Mouse (Mus musculus): ENCODE measurements around the gene Gm30191. TPM values are rescaled to one million over a fixed set of nuclear protein-coding genes. Genes with fewer than 3 reads are reported as not detected.

The Gm30191 gene
- polyA plus RNA-seq, 1 experiment from 2014 or later, result not detected

GRCm38 (mm10) chr4:134243516-134244250, 3.1 kb upstream of the Gm30191 start, which contains the start of gene E130218I03Rik:
E130218I03Rik (plus strand) TSS chr4:134243662.
- no peak for DNase-seq (ENCODE audit: low spot score)
- TF ChIP-seq CTCF (IDR thresholded peaks at IDR 0.05; ENCODE audit: low read depth), result no peak
- Histone ChIP-seq H3K4me1 (replicated peaks; ENCODE audit: insufficient read depth, low read length) (peaks cover 13% of the 10 kb centered on the region), H3K36me3 (ENCODE audit: insufficient read depth, low read length) (no peaks in the 10 kb centered on the region), H3K4me3 (replicated peaks; ENCODE audit: low read depth, low read length) (peak within 1 kb of the TSS; percentile 73; the same call in 1 of the 2 replicates), H3K9ac (ENCODE audit: low read depth, low read length) (peak within 1 kb of the TSS; percentile 78; the same call in 1 of the 2 replicates), H3K27me3 (ENCODE audit: insufficient read depth, low read length) (no peaks in the 10 kb centered on the region), H3K27ac (no peak within 1 kb of the TSS), H3K9me3 (replicated peaks; ENCODE audit: low read length) (no peaks in the 10 kb centered on the region), H3K4me2 (ENCODE audit: low read length) (peak within 1 kb of the TSS; percentile 98)
- 91% methylated on average over 17 of the region's 17 CpGs for WGBS
- ATAC-seq (replicated peaks; ENCODE audit: low FRiP score, low read depth), result no peak

GRCm38 (mm10) chr4:134245148-134245843, 1.4 kb upstream of the Gm30191 start, which contains the start of gene Zfp593:
Zfp593 (minus strand) TSS chr4:134245592.
- peak; percentile 70 for ATAC-seq (replicated peaks; ENCODE audit: low FRiP score, low read depth)
- Histone ChIP-seq H3K9me3 (replicated peaks; ENCODE audit: low read length) (no peaks in the 10 kb centered on the region), H3K36me3 (ENCODE audit: insufficient read depth, low read length) (no peaks in the 10 kb centered on the region), H3K27me3 (ENCODE audit: insufficient read depth, low read length) (no peaks in the 10 kb centered on the region), H3K4me1 (replicated peaks; ENCODE audit: insufficient read depth, low read length) (peaks cover 12% of the 10 kb centered on the region), H3K4me2 (ENCODE audit: low read length) (peak within 1 kb of the TSS; percentile 98), H3K4me3 (replicated peaks; ENCODE audit: low read depth, low read length) (peak within 1 kb of the TSS; percentile 73), H3K9ac (ENCODE audit: low read depth, low read length) (peak within 1 kb of the TSS; percentile 78), H3K27ac (no peak within 1 kb of the TSS)
- WGBS, result under 1% methylated on average over 60 of the region's 60 CpGs
- peak; percentile 95 for DNase-seq (ENCODE audit: low spot score)
- TF ChIP-seq CTCF (IDR thresholded peaks at IDR 0.05; ENCODE audit: low read depth), result peak; percentile 79

DNA sequence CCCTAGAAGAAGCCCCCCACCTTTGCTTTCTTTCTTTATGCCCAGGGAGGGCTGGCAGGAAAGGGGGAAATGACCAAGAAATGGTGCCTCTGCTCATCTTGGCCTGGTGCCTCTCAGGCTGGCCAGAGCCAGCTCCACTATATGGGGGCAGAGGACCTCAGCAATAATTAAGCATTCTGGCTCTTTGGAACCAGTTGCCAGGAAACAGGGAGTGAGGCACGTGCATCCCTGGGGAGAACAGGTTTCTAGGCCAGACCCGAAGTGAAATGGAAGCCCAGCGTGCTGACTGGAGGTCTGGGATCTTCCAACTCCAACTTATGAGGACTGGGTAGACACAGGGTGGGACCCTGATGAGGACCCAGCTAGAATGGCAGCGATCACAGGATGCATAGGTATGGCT, 479 bp upstream of the Gm30191 start:
- no peaks in the 10 kb centered on the region for H3K36me3 ChIP-seq (ENCODE audit: insufficient read depth, low read length)
- H3K9ac ChIP-seq (ENCODE audit: low read depth, low read length), result no peak overlapping the region
- ATAC-seq (replicated peaks; ENCODE audit: low FRiP score, low read depth), result no peak
- DNase-seq (ENCODE audit: low spot score), result no peak
- 33% methylated on average over 4 of the region's 4 CpGs for WGBS
- H3K27ac ChIP-seq, result no peak overlapping the region
- no peak overlapping the region for H3K4me2 ChIP-seq (ENCODE audit: low read length)
- peaks cover 16% of the 10 kb centered on the region for H3K4me1 ChIP-seq (replicated peaks; ENCODE audit: insufficient read depth, low read length)
- H3K27me3 ChIP-seq (ENCODE audit: insufficient read depth, low read length), result peaks cover 8% of the 10 kb centered on the region; the same call in 1 of the 2 replicates
- no peaks in the 10 kb centered on the region for H3K9me3 ChIP-seq (replicated peaks; ENCODE audit: low read length)
- TF ChIP-seq CTCF (IDR thresholded peaks at IDR 0.05; ENCODE audit: low read depth), result no peak
- H3K4me3 ChIP-seq (replicated peaks; ENCODE audit: low read depth, low read length), result no peak overlapping the region

- Histone ChIP-seq H3K9me3 (replicated peaks; ENCODE audit: low read length) (no peaks in the 10 kb centered on the region), H3K36me3 (ENCODE audit: insufficient read depth, low read length) (no peaks in the 10 kb centered on the region), H3K4me2 (ENCODE audit: low read length) (peak overlapping the region; percentile 85), H3K9ac (ENCODE audit: low read depth, low read length) (peak overlapping the region; percentile 35; the same call in 1 of the 2 replicates), H3K27me3 (ENCODE audit: insufficient read depth, low read length) (peaks cover 26% of the 10 kb centered on the region), H3K27ac (no peak overlapping the region), H3K4me3 (replicated peaks; ENCODE audit: low read depth, low read length) (peak overlapping the region; percentile 26), H3K4me1 (replicated peaks; ENCODE audit: insufficient read depth, low read length) (peaks cover 35% of the 10 kb centered on the region)
- ATAC-seq (replicated peaks; ENCODE audit: low FRiP score, low read depth) (peak; percentile 43; the same call in 1 of the 2 replicates), DNase-seq (ENCODE audit: low spot score) (peak; percentile 86)
- peak; percentile 97 for TF ChIP-seq CTCF (IDR thresholded peaks at IDR 0.05; ENCODE audit: low read depth)
- WGBS, result under 1% methylated on average over 30 of the region's 30 CpGs
These were observed 2.9 kb downstream of the Gm30191 start for GRCm38 (mm10) chr4:134249651-134250050.

DNA sequence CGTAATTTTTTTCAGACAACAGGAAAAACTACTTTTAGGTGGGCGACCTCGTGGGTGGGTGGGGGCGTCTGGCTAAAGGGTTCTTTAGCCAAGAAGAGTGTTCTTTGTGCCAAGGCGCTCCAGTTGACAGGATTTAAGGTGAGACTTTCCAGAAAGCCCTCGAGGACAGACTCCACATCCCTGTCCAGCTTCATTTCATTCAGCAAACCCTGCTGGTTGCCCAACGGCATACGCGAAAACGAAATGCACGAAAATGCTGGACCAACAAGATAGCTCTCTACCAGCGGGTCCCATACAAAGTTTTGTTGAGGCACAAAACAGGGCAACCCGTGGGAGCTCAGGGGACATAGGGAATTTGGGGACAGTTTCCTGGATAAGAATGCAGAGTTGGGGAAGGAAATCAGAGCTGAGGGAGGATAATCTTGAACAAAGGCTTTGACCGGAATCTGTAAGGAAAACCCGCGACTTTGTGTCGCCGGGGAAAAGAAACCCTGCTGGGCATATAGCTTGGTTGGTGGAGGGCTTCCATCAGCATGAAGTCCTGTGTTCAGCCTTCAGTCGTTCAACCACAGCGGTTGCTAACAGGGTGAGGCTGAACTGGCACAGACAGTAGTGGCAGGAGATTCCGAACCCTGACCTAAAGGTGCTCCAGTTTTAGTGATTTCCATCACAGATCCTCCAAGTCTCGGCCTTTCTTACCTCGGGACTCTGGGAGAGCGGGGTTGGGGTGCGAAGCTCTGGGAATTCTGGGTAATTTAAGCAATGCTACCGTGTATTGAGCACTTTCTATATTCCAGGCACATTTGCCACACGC, 3.6 kb downstream of the Gm30191 start:
- no peaks in the 10 kb centered on the region for H3K9me3 ChIP-seq (replicated peaks; ENCODE audit: low read length)
- DNase-seq (ENCODE audit: low spot score), result peak; percentile 8

DNA sequence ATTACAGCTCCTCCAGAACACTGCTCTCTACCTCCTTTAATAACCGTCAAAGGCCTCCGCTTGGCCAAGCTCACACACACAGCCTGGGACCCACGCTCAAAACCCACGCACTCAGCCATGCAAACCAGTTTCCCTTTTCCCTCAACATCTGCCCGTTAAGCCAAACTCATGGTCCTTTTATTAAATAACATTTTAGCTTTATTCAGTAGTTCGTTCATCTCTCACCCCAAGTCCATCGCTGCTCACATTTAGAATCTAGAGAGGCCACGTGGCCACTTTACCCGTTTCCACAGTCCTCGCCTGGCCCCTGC, 4.2 kb downstream of the Gm30191 start:
- H3K9ac ChIP-seq (ENCODE audit: low read depth, low read length), result peak overlapping the region; percentile 49
- no peak for TF ChIP-seq CTCF (IDR thresholded peaks at IDR 0.05; ENCODE audit: low read depth)
- 18% methylated on average over 10 of the region's 10 CpGs for WGBS
- H3K27me3 ChIP-seq (ENCODE audit: insufficient read depth, low read length), result peaks cover 26% of the 10 kb centered on the region
- H3K4me1 ChIP-seq (replicated peaks; ENCODE audit: insufficient read depth, low read length), result peaks cover 30% of the 10 kb centered on the region
- no peak for ATAC-seq (replicated peaks; ENCODE audit: low FRiP score, low read depth)
- no peak for DNase-seq (ENCODE audit: low spot score)
- no peak overlapping the region for H3K27ac ChIP-seq
- H3K4me2 ChIP-seq (ENCODE audit: low read length), result peak overlapping the region; percentile 85
- no peaks in the 10 kb centered on the region for H3K36me3 ChIP-seq (ENCODE audit: insufficient read depth, low read length)
- H3K4me3 ChIP-seq (replicated peaks; ENCODE audit: low read depth, low read length), result peak overlapping the region; percentile 42
- no peaks in the 10 kb centered on the region for H3K9me3 ChIP-seq (replicated peaks; ENCODE audit: low read length)

More for the DNA sequence above, 3.6 kb downstream of the Gm30191 start:
- 16% methylated on average over 27 of the region's 27 CpGs for WGBS
- Histone ChIP-seq H3K27me3 (ENCODE audit: insufficient read depth, low read length) (peaks cover 26% of the 10 kb centered on the region), H3K27ac (no peak overlapping the region), H3K4me2 (ENCODE audit: low read length) (peak overlapping the region; percentile 85), H3K9ac (ENCODE audit: low read depth, low read length) (no peak overlapping the region), H3K36me3 (ENCODE audit: insufficient read depth, low read length) (no peaks in the 10 kb centered on the region), H3K4me1 (replicated peaks; ENCODE audit: insufficient read depth, low read length) (peaks cover 33% of the 10 kb centered on the region), H3K4me3 (replicated peaks; ENCODE audit: low read depth, low read length) (peak overlapping the region; percentile 42)
- no peak for ATAC-seq (replicated peaks; ENCODE audit: low FRiP score, low read depth)
- no peak for TF ChIP-seq CTCF (IDR thresholded peaks at IDR 0.05; ENCODE audit: low read depth)

Data from kidney, postnatal 0 days (tissue).